Mouse (Mus musculus) E14TG2a.4 (cell line): ENCODE measurements around the gene Gm17660.

ENCODE experiments used
- H3K27me3 ChIP-seq: 2 replicates; pipeline ENCODE4 v1.6.1; 2014; ENCODE audit warnings: low read length, control low read depth; ENCODE audit not compliant: insufficient read depth
- H3K36me3 ChIP-seq: 2 replicates; pipeline ENCODE4 v1.6.1; 2014; ENCODE audit warnings: low read length, control low read depth; ENCODE audit not compliant: insufficient read depth
- H3K4me1 ChIP-seq: replicated peaks from 2 replicates; pipeline ENCODE4 v1.6.1; 2014; ENCODE audit warnings: low read depth, low read length, control low read depth
- H3K4me3 ChIP-seq: replicated peaks from 2 replicates; pipeline ENCODE4 v1.5.1; 2014; ENCODE audit warnings: mild to moderate bottlenecking, low read length
- H3K9me3 ChIP-seq: 2 replicates; pipeline ENCODE4 v1.6.1; 2014; ENCODE audit warnings: low read length, control low read depth
- CTCF ChIP-seq: conservative IDR thresholded peaks from 2 replicates; pipeline ENCODE4 v1.5.1; 2014; ENCODE audit warnings: low read length
- NANOG ChIP-seq: IDR thresholded peaks from 2 replicates; pipeline ENCODE4 v1.6.1; 2014; ENCODE audit warnings: borderline replicate concordance, low read length, mixed read lengths
- POU5F1 ChIP-seq: IDR thresholded peaks from 2 replicates; pipeline ENCODE4 v1.6.1; 2014; ENCODE audit warnings: low read length, borderline replicate concordance

Gene Gm17660

DNA sequence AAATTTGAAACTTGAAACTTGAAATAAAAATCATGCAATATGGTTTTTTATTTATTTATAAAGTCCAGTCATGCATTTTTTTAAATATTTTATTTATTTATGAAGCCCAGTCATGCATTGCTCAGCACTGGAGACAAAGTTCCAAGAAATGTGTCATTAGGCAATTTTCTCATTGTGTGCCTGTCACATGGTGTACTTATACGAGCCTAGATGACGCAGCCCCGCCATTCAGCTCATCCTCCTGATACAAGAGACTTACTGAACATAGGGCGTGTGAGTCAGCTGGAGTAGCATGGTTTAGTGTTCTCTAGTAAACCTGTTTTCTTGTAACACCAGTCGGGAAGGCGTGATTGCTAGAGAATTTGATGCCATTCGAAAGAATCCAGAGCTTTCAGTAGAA is 21.1 kb downstream of the Gm17660 start:
- Histone ChIP-seq H3K4me1 (no peaks in the 10 kb centered on the region), H3K9me3 (peaks cover 42% of the 10 kb centered on the region), H3K27me3 (no peaks in the 10 kb centered on the region), H3K36me3 (peaks cover 90% of the 10 kb centered on the region), H3K4me3 (no peak overlapping the region)
- TF ChIP-seq CTCF (no peak), POU5F1 (no peak), NANOG (no peak)

DNA sequence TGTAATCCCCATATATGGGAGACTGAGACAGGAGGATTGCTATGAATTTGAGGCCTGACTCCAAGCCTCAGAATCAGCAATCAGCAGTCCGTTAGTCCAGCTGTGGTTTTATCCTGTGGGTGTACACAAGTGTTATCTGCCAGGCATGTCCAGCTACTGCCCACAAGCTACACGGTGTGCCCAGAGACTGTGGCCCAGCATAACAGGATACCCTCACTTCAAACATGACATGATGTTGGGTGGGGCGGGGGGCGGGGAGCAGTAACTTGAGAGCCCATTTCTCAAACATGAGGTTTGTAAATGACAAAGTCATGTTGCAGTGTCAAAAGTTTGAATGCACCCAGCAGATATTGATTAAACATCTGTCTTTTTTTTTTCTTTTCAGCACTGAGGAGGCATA is 21.6 kb downstream of the Gm17660 start:
- peaks cover 38% of the 10 kb centered on the region for H3K9me3 ChIP-seq
- no peak overlapping the region for H3K4me3 ChIP-seq
- no peaks in the 10 kb centered on the region for H3K4me1 ChIP-seq
- no peaks in the 10 kb centered on the region for H3K27me3 ChIP-seq
- H3K36me3 ChIP-seq: peaks cover 90% of the 10 kb centered on the region
- no peak for TF ChIP-seq POU5F1
- TF ChIP-seq NANOG: no peak
- TF ChIP-seq CTCF: no peak

DNA sequence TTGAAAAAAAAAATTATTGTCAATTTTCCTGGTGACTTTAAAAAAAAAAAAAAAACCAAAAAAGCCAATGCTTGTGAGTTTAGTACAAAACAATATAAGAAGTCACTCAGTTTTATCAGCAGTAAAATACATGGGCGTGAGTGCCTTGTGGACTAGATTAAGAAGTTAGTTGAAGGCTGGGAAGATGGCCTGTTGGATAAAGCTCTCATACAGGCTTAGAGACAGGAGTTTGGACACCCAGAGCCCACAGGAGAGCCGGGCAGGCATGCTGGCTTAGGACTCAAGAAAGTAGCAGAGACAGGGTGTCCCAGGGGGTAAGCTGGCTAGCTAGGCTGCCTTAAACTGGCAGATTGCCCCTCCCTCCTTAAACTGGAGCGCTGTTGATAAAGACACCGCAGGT is 22.5 kb downstream of the Gm17660 start:
- H3K4me1 ChIP-seq: peaks cover 4% of the 10 kb centered on the region
- H3K36me3 ChIP-seq: peaks cover 88% of the 10 kb centered on the region
- H3K27me3 ChIP-seq: no peaks in the 10 kb centered on the region
- TF ChIP-seq NANOG (no peak), POU5F1 (no peak), CTCF (no peak)
- no peak overlapping the region for H3K4me3 ChIP-seq
- H3K9me3 ChIP-seq: peaks cover 29% of the 10 kb centered on the region

DNA sequence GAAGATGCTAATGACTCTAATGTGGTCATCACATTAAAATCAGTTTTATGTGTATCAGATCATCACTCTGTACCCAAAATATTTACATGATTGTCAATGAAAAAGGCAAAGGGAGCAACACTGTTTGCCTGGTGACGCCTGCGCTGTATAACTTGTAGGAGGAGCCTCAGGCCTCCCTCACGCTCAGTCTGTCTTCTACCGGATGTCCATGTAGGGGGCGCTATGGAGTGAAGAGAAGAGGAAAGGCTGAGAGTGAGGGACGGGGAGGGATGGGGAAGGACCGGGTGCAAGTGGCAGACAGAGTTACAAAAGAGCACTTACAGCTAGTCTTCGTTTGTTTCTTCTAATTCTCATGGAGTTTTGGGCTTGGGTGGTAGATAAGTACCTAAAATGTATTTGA is 24.5 kb downstream of the Gm17660 start:
- no peak overlapping the region for H3K4me3 ChIP-seq
- H3K27me3 ChIP-seq: no peaks in the 10 kb centered on the region
- TF ChIP-seq NANOG: no peak
- no peak for TF ChIP-seq POU5F1
- TF ChIP-seq CTCF: peak; percentile 32
- peaks cover 10% of the 10 kb centered on the region; the same call in 1 of the 2 replicates for H3K9me3 ChIP-seq
- peaks cover 69% of the 10 kb centered on the region for H3K36me3 ChIP-seq
- H3K4me1 ChIP-seq: peaks cover 16% of the 10 kb centered on the region

DNA sequence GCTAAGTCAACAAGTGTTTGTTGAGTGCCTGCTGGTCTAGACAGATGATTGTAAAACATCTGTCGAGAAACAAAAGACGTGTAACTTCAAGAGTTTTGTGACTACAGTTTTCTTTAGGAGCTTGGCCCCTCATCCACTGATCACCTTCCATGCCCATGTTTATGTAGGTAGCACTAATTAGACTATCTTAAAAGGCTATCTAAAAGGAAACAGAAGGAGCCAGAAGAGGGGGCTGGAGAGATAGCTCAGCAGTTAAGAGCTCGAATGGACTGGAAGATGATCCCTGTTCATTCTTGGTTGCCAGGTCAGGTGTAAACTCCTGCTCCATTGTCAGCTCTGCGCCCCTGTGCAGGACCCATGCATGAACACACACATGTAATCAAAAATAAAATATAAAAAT is 29.3 kb downstream of the Gm17660 start:
- TF ChIP-seq POU5F1 (no peak), CTCF (no peak; the same call in 1 of the 2 replicates), NANOG (no peak)
- Histone ChIP-seq H3K36me3 (peaks cover 30% of the 10 kb centered on the region), H3K27me3 (0 out of 2 replicates have a peak, but pooled peaks cover 2% of the 10 kb centered on the region), H3K4me1 (peaks cover 31% of the 10 kb centered on the region), H3K9me3 (0 out of 2 replicates have a peak, but pooled peaks cover 8% of the 10 kb centered on the region), H3K4me3 (peak overlapping the region; percentile 92)

DNA sequence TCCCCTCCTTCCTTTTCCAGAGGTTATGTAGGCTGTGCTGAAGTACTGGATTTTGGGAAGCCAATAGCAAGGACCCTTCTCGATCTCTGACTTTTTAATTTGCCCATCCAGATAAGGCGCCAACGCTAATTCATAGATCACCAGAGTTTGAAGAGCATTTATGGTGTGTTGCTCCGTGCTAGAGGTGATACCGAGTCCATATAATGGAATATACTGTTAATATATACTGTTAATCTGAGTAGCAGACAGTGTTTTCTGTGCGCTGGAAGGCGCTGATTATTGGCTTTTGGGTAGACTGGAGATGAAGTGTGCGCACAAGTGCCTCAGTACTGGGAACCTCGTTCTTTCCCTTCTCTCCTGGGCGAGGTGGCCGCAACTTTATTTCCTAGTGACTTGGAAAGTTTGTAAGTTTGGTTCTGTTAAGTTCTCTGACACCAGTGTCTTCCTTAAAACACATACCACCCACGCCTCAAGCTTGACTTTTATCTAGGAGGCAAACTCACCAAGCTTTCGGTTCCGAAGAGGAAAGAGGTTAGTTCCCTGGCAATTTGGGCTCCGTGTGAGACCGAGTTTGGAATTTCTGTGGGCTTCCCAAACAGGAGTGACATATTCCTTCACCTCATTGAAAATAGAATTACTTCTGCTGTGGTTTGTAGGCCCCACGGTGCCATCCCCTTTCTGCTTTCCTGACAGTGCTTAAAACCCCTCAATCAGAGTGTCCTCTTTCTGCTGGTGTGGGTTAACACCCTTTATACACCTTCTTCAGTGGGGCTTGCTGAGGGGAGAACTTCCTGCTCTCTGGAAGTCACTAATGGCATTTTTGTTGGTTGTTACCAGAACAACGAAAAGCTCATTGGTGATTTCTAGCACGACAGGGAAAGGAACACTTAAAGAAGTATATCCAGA is 30.0 kb downstream of the Gm17660 start:
- peak overlapping the region; percentile 92 for H3K4me3 ChIP-seq
- TF ChIP-seq POU5F1: no peak
- no peak for TF ChIP-seq NANOG
- TF ChIP-seq CTCF: no peak
- 0 out of 2 replicates have a peak, but pooled peaks cover 2% of the 10 kb centered on the region for H3K9me3 ChIP-seq
- H3K36me3 ChIP-seq: peaks cover 24% of the 10 kb centered on the region
- H3K27me3 ChIP-seq: 0 out of 2 replicates have a peak, but pooled peaks cover 2% of the 10 kb centered on the region
- peaks cover 31% of the 10 kb centered on the region for H3K4me1 ChIP-seq

DNA sequence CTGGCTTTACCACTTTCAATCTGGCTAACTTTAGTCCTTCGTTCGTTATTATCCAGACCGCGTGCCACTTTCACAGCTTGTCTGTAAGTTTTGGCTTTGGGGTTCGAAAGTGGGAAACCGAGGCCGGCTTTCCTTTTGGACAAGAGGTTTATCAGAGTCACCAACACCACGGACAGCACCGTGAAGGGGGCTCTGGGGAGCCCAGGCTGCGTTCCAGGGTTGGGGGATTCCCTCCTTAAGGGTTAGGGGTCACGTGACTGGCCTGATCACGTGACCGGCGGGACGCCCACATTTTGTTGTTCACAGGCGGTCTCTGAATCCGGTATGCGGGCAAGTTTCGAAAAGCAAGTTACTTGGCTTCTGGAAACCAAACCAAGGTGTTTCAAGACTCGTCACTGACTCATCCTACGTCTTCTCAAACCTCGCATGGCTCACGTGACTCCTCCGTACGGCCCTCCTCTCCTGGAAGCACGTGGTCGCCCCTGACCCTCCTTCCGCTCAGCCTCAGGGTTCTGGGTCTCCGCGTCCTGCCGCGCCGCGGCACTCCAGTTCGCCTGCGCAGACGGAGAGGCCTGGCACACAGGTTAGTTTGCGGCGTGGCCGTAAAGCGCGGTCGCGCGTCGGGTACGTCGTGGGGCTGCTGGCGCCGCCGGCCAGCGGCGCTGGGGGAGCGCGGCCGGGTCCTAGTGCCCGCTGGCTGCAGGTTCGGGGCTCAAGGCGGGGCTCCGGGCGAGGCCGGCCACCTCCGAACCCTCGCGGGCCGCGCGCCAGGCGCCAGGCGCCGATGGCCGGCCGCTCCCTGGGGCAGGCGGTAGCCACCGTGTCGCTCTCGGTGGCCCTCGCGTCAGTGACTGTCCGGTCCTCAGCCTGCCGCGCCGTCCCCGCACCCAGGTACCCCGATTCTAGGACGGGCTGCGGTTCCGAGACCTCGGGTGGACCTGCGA is 30.9 kb downstream of the Gm17660 start, which contains the start of gene Nudt9:
TSS of gene Nudt9 (plus strand) at position 51 of the 944 bp plus-strand sequence.
- H3K27me3 ChIP-seq: 0 out of 2 replicates have a peak, but pooled peaks cover 2% of the 10 kb centered on the region
- TF ChIP-seq NANOG (no peak), POU5F1 (no peak), CTCF (no peak)

DNA sequence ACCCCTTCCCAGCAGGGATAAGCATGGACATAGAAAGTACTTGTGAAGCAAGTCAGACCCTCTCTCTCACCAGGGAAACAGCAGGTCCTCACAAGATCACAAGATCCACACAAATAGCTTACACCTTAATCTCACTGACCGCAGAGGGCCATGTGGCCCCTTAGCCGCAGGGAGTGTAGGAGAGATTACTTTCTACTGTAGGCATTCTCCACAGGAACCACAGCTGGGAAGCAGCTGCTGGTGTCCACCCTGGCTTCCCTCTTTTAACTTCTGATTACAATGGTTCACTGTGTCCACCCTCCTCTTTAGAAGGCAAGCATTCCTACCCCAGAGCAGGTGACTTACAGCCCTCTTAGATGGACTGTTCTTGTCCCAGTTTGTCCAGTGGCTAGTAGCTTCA is 33.7 kb downstream of the Gm17660 start:
- no peak for TF ChIP-seq NANOG
- no peak for TF ChIP-seq CTCF
- no peak for TF ChIP-seq POU5F1
- Histone ChIP-seq H3K4me1 (peaks cover 20% of the 10 kb centered on the region), H3K36me3 (no peaks in the 10 kb centered on the region), H3K4me3 (no peak overlapping the region), H3K27me3 (0 out of 2 replicates have a peak, but pooled peaks cover 2% of the 10 kb centered on the region), H3K9me3 (no peaks in the 10 kb centered on the region)

More for the DNA sequence above, 30.9 kb downstream of the Gm17660 start, which contains the start of gene Nudt9:
- Histone ChIP-seq H3K4me3 (peak within 1 kb of the TSS; percentile 92), H3K4me1 (peaks cover 31% of the 10 kb centered on the region), H3K9me3 (no peaks in the 10 kb centered on the region), H3K36me3 (peaks cover 15% of the 10 kb centered on the region)
